Mouse (Mus musculus) kidney, postnatal 4 days (tissue): ENCODE results near the gene Cdk9.

Experiments
- DNase-seq, 2 experiments: peaks; one replicate each; pipeline ENCODE4 v3.0.0; 2021; ENCODE audit warnings: mixed read lengths in 2 of 2

Cdk9 gene

GRCm38 (mm10) chr2:32732695-32733094, 19.8 kb upstream of the Cdk9 start:
- DNase-seq = no peak

GRCm38 (mm10) chr2:32731911-32732310, 19.0 kb upstream of the Cdk9 start:
- DNase-seq = peak; percentile 45 to 60

GRCm38 (mm10) chr2:32730854-32731253, 18.0 kb upstream of the Cdk9 start:
- peak; percentile 70 to 82 for DNase-seq

GRCm38 (mm10) chr2:32729547-32729946, 16.7 kb upstream of the Cdk9 start:
- no peak for DNase-seq

GRCm38 (mm10) chr2:32728463-32728862, 15.6 kb upstream of the Cdk9 start:
- DNase-seq = peak; percentile 69 to 79

- DNase-seq = peak; percentile 95 to 96
Observed at GRCm38 (mm10) chr2:32727435-32727834, 14.6 kb upstream of the Cdk9 start.

GRCm38 (mm10) chr2:32724832-32725790, 12.2 kb upstream of the Cdk9 start:
- peak; percentile 67 to 74 for DNase-seq

GRCm38 (mm10) chr2:32724149-32724548, 11.3 kb upstream of the Cdk9 start:
- no peak for DNase-seq

GRCm38 (mm10) chr2:32722581-32722980, 9.7 kb upstream of the Cdk9 start:
- no peak for DNase-seq

- no peak for DNase-seq
Observed at GRCm38 (mm10) chr2:32722046-32722445, 9.2 kb upstream of the Cdk9 start.

- peak; percentile 74 to 79 for DNase-seq
Observed at GRCm38 (mm10) chr2:32720681-32721229, 7.9 kb upstream of the Cdk9 start, which contains the start of gene Sh2d3c. TSS of gene Sh2d3c (plus strand) at chr2:32721055.

GRCm38 (mm10) chr2:32720053-32720452, 7.2 kb upstream of the Cdk9 start:
- DNase-seq = no peak

- no peak for DNase-seq
Observed at GRCm38 (mm10) chr2:32718761-32719160, 5.9 kb upstream of the Cdk9 start.

- peak in 1 of 2 experiments; percentile 53 for DNase-seq
Observed at GRCm38 (mm10) chr2:32714987-32715425, 2.1 kb upstream of the Cdk9 start.

GRCm38 (mm10) chr2:32714117-32714986, 1.5 kb upstream of the Cdk9 start:
- no peak for DNase-seq

GRCm38 (mm10) chr2:32712586-32712933, 316 bp downstream of the Cdk9 start:
- DNase-seq = peak; percentile 95 to 98

- peak; percentile 78 to 88 for DNase-seq
Observed at GRCm38 (mm10) chr2:32712108-32712551, 746 bp downstream of the Cdk9 start.

GRCm38 (mm10) chr2:32711301-32712056, 1.4 kb downstream of the Cdk9 start:
- DNase-seq = peak in 1 of 2 experiments; percentile 33

- DNase-seq = no peak
Observed at GRCm38 (mm10) chr2:32710425-32710824, 2.5 kb downstream of the Cdk9 start.

- DNase-seq = no peak
Observed at GRCm38 (mm10) chr2:32709521-32710137, 3.2 kb downstream of the Cdk9 start.

- peak; percentile 81 to 84 for DNase-seq
Observed at GRCm38 (mm10) chr2:32708643-32709042, 4.2 kb downstream of the Cdk9 start.

GRCm38 (mm10) chr2:32706971-32707370, 5.9 kb downstream of the Cdk9 start:
- no peak for DNase-seq
